Mouse (Mus musculus): ENCODE data around the gene Sorbs1.

DNA sequence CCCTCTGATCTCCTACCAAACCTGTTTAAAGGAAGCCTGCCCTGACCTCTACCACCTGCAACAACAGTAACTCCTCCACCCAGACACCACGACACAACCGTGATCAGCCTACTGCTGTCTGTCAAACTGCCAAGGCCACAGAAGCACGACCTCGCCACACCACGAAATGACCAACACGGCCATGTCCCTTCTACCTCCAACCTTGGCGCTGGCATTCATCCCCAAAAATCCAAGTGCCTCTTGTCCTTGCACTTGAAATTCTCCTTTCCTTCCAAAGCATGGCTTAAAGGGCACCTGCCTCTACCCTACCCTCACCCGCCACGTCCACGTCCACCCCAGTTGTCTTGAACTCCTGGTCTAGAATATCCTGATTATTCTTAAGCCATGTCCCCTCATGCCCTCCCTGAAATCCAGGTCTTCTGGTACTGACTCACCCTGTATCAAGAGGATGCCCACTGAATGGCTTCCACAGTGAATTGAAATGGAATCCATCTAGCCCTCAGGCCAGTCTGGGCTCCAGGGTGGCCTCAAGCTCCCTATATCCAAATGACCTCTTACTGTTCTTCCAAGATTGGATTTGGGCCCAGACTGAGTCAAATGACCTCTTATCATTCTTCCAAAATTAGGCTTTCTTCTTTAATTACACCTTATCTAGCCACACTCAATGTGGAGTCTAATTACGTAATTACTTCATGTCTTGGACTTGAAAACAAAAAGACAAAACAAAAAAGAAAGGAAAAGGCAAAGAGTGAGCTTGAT is 16.9 kb downstream of the Sorbs1 start:
- TF ChIP-seq EP300 (IDR thresholded peaks at IDR 0.05; ENCODE audit: low read depth) = 0 out of 2 replicates have a peak, but pooled peaks have one; percentile 40
- no peak for TF ChIP-seq CTCF (IDR thresholded peaks at IDR 0.05; ENCODE audit: low read depth)
